Comparison of ENCODE assay signal across 7 mouse cellular contexts in genomic region chr5:142424627-142425349, GRCm38 (mm10). TPM values are rescaled to one million over a fixed set of nuclear protein-coding genes. Genes with fewer than 3 reads are reported as not detected.
DNase-seq lines count a peak whose midpoint lies in the region; TF ChIP-seq lines count a peak whose summit lies in the region.

No protein-coding gene starts in this region.

- H3K4me1 ChIP-seq in bone marrow, adult 2 months (ENCODE audit: control insufficient read depth, insufficient read depth, low read length): peaks cover 6% of the 10 kb centered on the region; the same call in 1 of the 2 replicates
- H3K4me1 ChIP-seq in lung, adult 2 months (ENCODE audit: control insufficient read depth, insufficient read depth, low read length): peaks cover 44% of the 10 kb centered on the region

- no peak; the same call in 1 of the 2 replicates for TF ChIP-seq POLR2A in bone marrow, adult 2 months (IDR thresholded peaks at IDR 0.05; ENCODE audit: borderline replicate concordance, control insufficient read depth, low read depth, low read length)
- TF ChIP-seq POLR2A in lung, adult 2 months (IDR thresholded peaks at IDR 0.05; ENCODE audit: borderline replicate concordance, extremely low read depth, low read depth, low read length): peak; percentile 36; the same call in 1 of the 2 replicates

- TF ChIP-seq CTCF in bone marrow, adult 2 months (IDR thresholded peaks at IDR 0.05; ENCODE audit: control insufficient read depth, insufficient read depth, low read length): no peak
- TF ChIP-seq CTCF in lung, adult 2 months (IDR thresholded peaks at IDR 0.05; ENCODE audit: insufficient read depth, low read length): no peak

- H3K27ac ChIP-seq in bone marrow, adult 2 months (ENCODE audit: control insufficient read depth, insufficient read depth, low read depth, low read length, poor library complexity): peak overlapping the region; percentile 63

- WGBS in bone marrow, adult 2 months: 44% methylated on average over 13 of the region's 13 CpGs
- WGBS in lung, adult 2 months: 15% methylated on average over 13 of the region's 13 CpGs

- peak; percentile 59 to 61 for DNase-seq in cerebellum, postnatal 36 days
- peak; percentile 87 for DNase-seq in heart, adult 8-10 months (ENCODE audit: low spot score)
- peak; percentile 72 for DNase-seq in kidney, adult 18-20 months
- peak; percentile 73 for DNase-seq in lung, adult 2 months
- DNase-seq in ovary, postnatal 36 days (ENCODE audit: low spot score): peak; percentile 76
- no peak for DNase-seq in frontal cortex, postnatal 14 days (ENCODE audit: low spot score in 2 of 2)

- H3K4me3 ChIP-seq in bone marrow, adult 2 months (replicated peaks; ENCODE audit: control insufficient read depth, low read depth, low read length): peak overlapping the region; percentile 59
- peak overlapping the region; percentile 46 for H3K4me3 ChIP-seq in lung, adult 2 months (replicated peaks; ENCODE audit: extremely low read depth, low read depth, low read length)

RNA-seq across cellular contexts. Expression of gene Foxk1, which starts 23.5 kb away (rescaled TPM):
- polyA plus RNA-seq in bone marrow, adult 2 months (2011; ENCODE audit: insufficient read depth, insufficient read length, low replicate concordance, missing spikeins): 5.7 and 9.1 TPM in 2 replicates
- total RNA-seq in heart, adult 8-10 months (2022): 10 to 100 TPM; 11.8 to 16.0 (median 14.2) TPM
- polyA plus RNA-seq in lung, adult 2 months (2012; rRNA removed): 23.5 and 26.1 TPM in 2 replicates

RNA-seq across cellular contexts. Expression of gene Ap5z1, which starts 39.0 kb away (rescaled TPM):
- 16.5 and 22.8 TPM in 2 replicates for polyA plus RNA-seq in bone marrow, adult 2 months (2011; ENCODE audit: insufficient read depth, insufficient read length, low replicate concordance, missing spikeins)
- 1 to 10 TPM; 4.5 to 8.3 (median 7.1) TPM for total RNA-seq in heart, adult 8-10 months (2022)
- 50.6 and 66.2 TPM in 2 replicates for polyA plus RNA-seq in lung, adult 2 months (2012; rRNA removed)

Comparison
In these comparisons a context has a peak if more than half of its experiments do, and no peak if none do; other contexts are left out.
1. DNase-seq: peak in cerebellum, postnatal 36 days (2 of 2), heart, adult 8-10 months (single experiment), kidney, adult 18-20 months (single experiment), lung, adult 2 months (single experiment) and ovary, postnatal 36 days (single experiment); none in frontal cortex, postnatal 14 days (0 of 2).